Mouse (Mus musculus) left cerebral cortex, postnatal 36 days (tissue): ENCODE measurements around the gene Itpk1. TPM values are rescaled to one million over a fixed set of nuclear protein-coding genes. Genes with fewer than 3 reads are reported as not detected.

Experiments used
- DNase-seq, 2 experiments: peaks; one replicate each; pipeline ENCODE4 v3.0.0; 2021 to 2022; ENCODE audit warnings: low spot score in 2 of 2, mixed read lengths in 1 of 2
- intact Hi-C: fragments of 180-260 bp; cut with DNase I; formaldehyde crosslinking; loops from one replicate; pipeline ENCODE4 v1.15.1; 2025
- total RNA-seq, 2 experiments: library from RNA; stranded (reverse); gene quantifications; 2 replicates each; pipeline ENCODE4 v1.2.3; 2021

Gene Itpk1
- total RNA-seq, 2 experiments from 2014 or later, result 57.6 to 66.4 TPM

GRCm38 (mm10) chr12:102672857-102673839 is 31.6 kb downstream of the Itpk1 start:
- intact Hi-C loops, result no loop called here
- DNase-seq, result no peak

DNA sequence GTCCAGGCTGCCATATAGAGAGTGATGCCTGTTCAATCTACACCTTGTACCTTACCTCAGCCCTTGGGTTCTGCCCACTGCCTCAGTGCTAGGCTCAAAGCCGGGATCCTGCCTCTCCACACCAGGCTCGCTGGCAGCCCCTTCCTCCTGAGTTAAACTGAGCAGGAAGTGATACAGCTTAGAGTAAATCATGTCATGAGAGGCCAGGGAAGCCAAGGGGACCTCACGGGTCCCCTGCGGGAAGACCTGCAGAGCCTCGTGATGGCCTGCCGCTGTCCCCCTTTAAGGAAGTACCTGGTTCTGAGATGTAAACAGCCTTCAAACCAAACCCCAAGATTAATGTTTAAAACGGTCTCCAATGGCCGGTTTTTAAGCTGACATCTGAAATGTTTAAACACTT is 32.6 kb downstream of the Itpk1 start:
- no peak for DNase-seq
- intact Hi-C loops, result no loop called here

- intact Hi-C loops, result no loop called here
- no peak for DNase-seq
Observed at GRCm38 (mm10) chr12:102670848-102671247, 33.9 kb downstream of the Itpk1 start.

DNA sequence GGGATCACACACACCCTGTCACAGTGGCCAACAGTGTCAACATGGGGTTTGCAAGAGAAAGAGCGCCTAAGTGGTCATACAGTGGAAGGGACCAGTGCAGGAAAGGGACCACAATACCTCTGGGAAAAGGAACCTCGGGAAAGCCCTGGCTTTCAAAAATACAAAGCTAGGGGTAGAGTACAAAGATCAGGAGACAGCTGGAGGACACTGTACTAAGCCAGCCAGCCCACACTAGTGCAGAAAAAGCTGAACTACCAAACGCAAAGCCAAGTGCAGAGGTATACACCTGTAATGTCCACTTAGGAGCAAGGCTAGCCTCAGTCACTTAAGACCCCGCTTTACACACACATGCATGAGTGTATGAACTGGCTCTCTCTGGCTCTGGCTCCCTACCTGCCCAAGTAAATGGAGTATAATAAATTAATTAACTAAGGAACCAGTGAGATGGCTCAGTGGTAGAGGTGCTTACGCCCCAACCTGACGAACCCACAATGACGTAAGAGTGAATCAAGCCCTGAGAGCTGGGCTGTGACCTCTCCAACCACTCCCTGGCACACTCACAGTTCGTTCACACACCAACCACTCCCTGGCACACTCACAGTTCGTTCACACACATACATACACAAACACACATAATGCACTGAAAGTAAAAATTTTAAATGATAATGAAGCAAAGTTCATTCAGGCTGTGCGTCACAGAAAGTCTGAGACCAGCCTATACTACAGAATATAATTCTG is 39.1 kb downstream of the Itpk1 start:
- intact Hi-C loops, result no loop called here
- no peak for DNase-seq

DNA sequence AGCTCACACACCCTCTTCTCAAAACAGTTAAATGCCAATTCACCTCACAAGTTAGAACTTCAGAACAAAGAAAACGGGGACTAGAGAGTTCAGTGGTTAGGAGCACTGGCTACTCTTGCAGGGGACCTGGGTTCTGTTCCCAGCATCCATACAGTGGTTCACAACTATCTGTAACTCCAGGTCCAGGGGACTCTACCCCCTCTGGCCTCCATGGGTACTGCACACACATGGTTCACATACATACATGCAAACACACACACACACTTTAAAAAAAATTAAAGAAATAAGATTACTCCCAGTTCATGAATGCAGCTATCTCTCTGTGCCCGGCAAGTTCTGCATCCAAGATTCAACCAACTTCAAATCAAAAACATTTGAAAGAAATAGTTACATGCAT is 40.7 kb downstream of the Itpk1 start:
- intact Hi-C loops, result no loop called here
- DNase-seq, result no peak

DNA sequence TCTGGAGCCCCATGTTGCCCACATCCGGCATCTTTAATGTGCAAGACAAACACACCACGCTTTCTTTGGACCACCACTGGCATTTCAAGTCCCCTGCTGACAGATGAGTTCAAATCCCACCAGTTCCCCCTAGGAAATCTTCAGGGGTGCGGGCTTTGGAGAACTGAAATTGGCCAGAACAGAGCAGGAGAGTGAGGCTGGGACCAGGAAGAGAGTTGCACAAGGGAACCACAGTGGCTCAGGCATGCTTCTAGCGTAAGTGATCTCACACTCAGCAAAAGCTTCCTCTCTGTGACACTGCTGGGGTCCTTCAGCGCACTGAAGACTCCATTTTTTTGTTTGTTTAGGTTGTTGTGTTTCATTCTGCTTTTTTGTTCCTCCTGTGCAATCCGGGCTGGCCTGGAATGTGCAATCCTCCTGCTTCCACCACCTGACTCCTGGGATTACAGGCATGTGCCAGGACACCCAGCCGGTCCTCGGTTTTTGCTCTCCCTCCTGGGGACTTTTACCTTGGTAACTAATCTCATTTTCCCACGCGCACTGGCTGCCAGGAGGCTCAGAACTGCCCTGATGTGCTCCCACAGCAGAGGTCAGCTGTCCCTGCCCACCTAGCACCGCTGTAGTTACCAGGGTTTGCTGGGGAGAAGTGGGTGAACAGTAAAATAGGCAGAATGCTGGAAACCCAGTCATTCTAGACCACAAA is 41.2 kb downstream of the Itpk1 start:
- no peak for DNase-seq
- intact Hi-C loops, result no loop called here

DNA sequence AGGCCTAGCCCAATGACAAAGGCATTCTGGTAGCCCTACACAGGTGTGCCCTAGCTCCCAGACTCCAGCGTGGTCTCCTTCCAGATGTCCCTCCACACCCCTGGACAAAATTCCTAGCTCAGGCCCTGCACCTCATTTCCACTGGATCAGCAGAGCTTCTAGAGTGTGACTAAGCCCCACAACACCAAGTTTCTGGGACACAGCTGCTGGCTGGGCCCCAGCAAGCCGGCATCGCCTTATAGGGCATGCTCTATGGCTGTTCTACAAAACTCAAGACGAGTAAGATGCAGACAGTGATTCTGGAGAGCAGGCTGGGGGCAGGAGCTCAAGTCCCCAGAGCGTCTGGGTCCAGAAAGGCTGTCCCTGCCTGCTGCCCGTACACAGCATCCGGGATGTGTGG is 43.0 kb downstream of the Itpk1 start:
- peak in 1 of 2 experiments; percentile 49 for DNase-seq
- intact Hi-C loops, result no loop called here

- intact Hi-C loops, result no loop called here
- DNase-seq, result no peak
Observed at GRCm38 (mm10) chr12:102660906-102661651, 43.7 kb downstream of the Itpk1 start.

GRCm38 (mm10) chr12:102653003-102653402 is 51.7 kb downstream of the Itpk1 start:
- DNase-seq, result peak; percentile 53 to 78
- intact Hi-C loops, result loop anchor here (5.0 kb wide), 1 partner anchor 44 kb away; no protein-coding TSS in a partner anchor

DNA sequence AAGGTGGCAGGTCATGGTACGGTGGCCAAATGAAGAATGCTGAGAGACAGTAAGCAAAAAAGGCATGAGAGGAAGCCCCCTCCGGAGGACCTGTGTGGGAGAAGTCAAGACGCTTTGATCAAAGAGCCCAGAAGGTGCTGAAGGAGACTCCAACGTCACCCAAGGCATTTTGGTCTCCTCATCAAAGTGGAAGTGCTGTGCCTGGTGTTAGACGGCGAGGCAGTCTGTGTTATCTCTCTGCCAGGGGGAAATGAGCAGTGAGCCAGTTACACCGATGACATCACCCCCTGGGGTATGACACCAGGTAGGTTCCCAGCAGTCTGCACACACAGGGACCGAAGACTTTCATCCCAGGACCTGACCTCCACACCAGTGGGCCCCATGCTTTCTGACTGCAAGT is 52.3 kb downstream of the Itpk1 start:
- intact Hi-C loops, result loop anchor here (5.0 kb wide), 1 partner anchor 45 kb away; no protein-coding TSS in a partner anchor

DNA sequence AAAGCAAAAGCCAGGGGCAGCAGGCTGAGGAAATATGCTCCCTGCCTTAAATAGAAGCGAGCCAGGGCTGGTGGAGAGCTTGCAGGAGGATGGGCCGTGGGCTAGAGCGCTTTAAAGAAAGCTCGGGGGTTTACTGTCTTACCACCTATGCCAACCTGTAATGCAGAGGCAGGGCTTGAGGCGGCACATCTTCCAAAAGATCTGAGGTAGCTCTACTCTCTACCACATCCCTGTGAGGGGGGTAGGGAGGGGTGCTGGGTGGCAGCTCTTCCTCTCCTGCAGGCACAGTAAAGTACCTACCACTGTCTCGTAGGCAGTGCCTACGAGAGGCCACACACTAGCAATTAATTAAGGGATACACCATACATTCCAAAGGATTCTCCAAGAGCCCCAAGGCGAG is 52.9 kb downstream of the Itpk1 start:
- no peak for DNase-seq
- intact Hi-C loops, result loop anchor here (5.0 kb wide), 1 partner anchor 45 kb away; no protein-coding TSS in a partner anchor

More for the DNA sequence above, 52.3 kb downstream of the Itpk1 start:
- DNase-seq, result no peak

GRCm38 (mm10) chr12:102651401-102651800 is 53.3 kb downstream of the Itpk1 start:
- no peak for DNase-seq
- intact Hi-C loops, result loop anchor here (5.0 kb wide), 1 partner anchor 46 kb away; no protein-coding TSS in a partner anchor

GRCm38 (mm10) chr12:102650649-102651048 is 54.1 kb downstream of the Itpk1 start:
- intact Hi-C loops, result loop anchor here (5.0 kb wide), 1 partner anchor 47 kb away; no protein-coding TSS in a partner anchor
- no peak for DNase-seq

- intact Hi-C loops, result no loop called here
- DNase-seq, result no peak
Observed at GRCm38 (mm10) chr12:102647839-102648564, 56.7 kb downstream of the Itpk1 start.

GRCm38 (mm10) chr12:102646586-102647260 is 58.0 kb downstream of the Itpk1 start:
- intact Hi-C loops, result no loop called here
- no peak for DNase-seq

- intact Hi-C loops, result no loop called here
- DNase-seq, result no peak
Observed at GRCm38 (mm10) chr12:102645911-102646585, 58.7 kb downstream of the Itpk1 start.

- DNase-seq, result no peak
- intact Hi-C loops, result no loop called here
Observed at GRCm38 (mm10) chr12:102643316-102643715, 61.4 kb downstream of the Itpk1 start.
